In genomic region chr2:70669241-70669640, GRCm38 (mm10) we compare ENCODE assay signal across 19 mouse cellular contexts. TPM values are rescaled to one million over a fixed set of nuclear protein-coding genes. Genes with fewer than 3 reads are reported as not detected.
A peak's percentile ranks its signal among the peaks of the same experiment; 100 is the strongest.
DNase-seq lines count a peak whose midpoint lies in the region; ATAC-seq and TF ChIP-seq lines count a peak whose summit lies in the region.
"Had no signal": no experiment of that assay in that cellular context is flagged by ENCODE, and none has a peak within 500 bp of the region (broad histone marks: within the 10 kb centered on the region; RNA-seq: fewer than 3 reads in every experiment).

No protein-coding gene starts in this region.

- TF ChIP-seq POLR2A in spleen, adult 2 months (IDR thresholded peaks at IDR 0.05; ENCODE audit: low read depth, low read length): no peak
- no peak for TF ChIP-seq POLR2A in bone marrow macrophage, adult 2 months (IDR thresholded peaks at IDR 0.05; ENCODE audit: borderline replicate concordance, low read depth, low read length)

- no peaks in the 10 kb centered on the region for H3K36me3 ChIP-seq in spleen, adult 2 months (ENCODE audit: control insufficient read depth, insufficient read depth, low read length)
- H3K36me3 ChIP-seq: embryonic facial prominence, embryonic 12.5 days; forebrain, embryonic 15.5 days had no signal

- ATAC-seq in megakaryocyte progenitor cell, adult 5-6 weeks (replicated peaks; ENCODE audit: poor library complexity): peak; percentile 40
- ATAC-seq: activated CD4-positive, CD25-positive, alpha-beta regulatory T cell, adult 4 months; forebrain, embryonic 15.5 days; hindbrain, embryonic 16.5 days; inflammation-experienced regulatory T-cells, adult 6 months; Patski had no signal

- DNase-seq in spleen, adult 2 months (ENCODE audit: low read depth in 1 of 2, low spot score in 2 of 2): no peak
- DNase-seq in spleen, postnatal 14 days (ENCODE audit: low spot score in 2 of 2): no peak
- no peak for DNase-seq in gastrocnemius, postnatal 36 days
- no peak for DNase-seq in adrenal gland, postnatal 10 days
- DNase-seq: adrenal gland, postnatal 25 days; cerebellum, adult 8-10 months; cerebellum, postnatal 14 days had no signal

- intact Hi-C loops in gastrocnemius, postnatal 36 days (cut with DNase I): no loop called here

- peak overlapping the region; percentile 39 for H3K4me3 ChIP-seq in spleen, adult 2 months (ENCODE audit: extremely low read depth, insufficient read depth, insufficient read length)
- no peak overlapping the region for H3K4me3 ChIP-seq in bone marrow macrophage, adult 2 months (ENCODE audit: insufficient read depth, low read length)
- H3K4me3 ChIP-seq: embryonic facial prominence, embryonic 12.5 days; forebrain, embryonic 15.5 days; heart, embryonic 15.5 days had no signal

- no peak for TF ChIP-seq CTCF in spleen, adult 2 months (IDR thresholded peaks at IDR 0.05; ENCODE audit: extremely low read depth, insufficient read depth, insufficient read length, insufficient replicate concordance)
- TF ChIP-seq CTCF in bone marrow macrophage, adult 2 months (IDR thresholded peaks at IDR 0.05; ENCODE audit: low read depth, low read length): no peak

- WGBS in spleen, adult 2 months: 45% methylated on average over 2 of the region's 2 CpGs

- peaks cover 18% of the 10 kb centered on the region for H3K4me1 ChIP-seq in spleen, adult 2 months (ENCODE audit: control insufficient read depth, insufficient read depth, insufficient read length)
- peaks cover 29% of the 10 kb centered on the region for H3K4me1 ChIP-seq in bone marrow macrophage, adult 2 months (ENCODE audit: control insufficient read depth, insufficient read depth, low read length)
- H3K4me1 ChIP-seq: embryonic facial prominence, embryonic 12.5 days; forebrain, embryonic 15.5 days had no signal

- H3K27ac ChIP-seq in spleen, adult 2 months (ENCODE audit: insufficient read depth, low read length): peak overlapping the region; percentile 88
- H3K27ac ChIP-seq in bone marrow macrophage, adult 2 months (ENCODE audit: insufficient read depth, low read depth, low read length): peak overlapping the region; percentile 13; the same call in 1 of the 2 replicates
- H3K27ac ChIP-seq: embryonic facial prominence, embryonic 12.5 days; forebrain, embryonic 15.5 days; heart, embryonic 15.5 days had no signal

- no peaks in the 10 kb centered on the region for H3K27me3 ChIP-seq in spleen, adult 2 months (ENCODE audit: control insufficient read depth, insufficient read depth, low read length)
- H3K27me3 ChIP-seq: embryonic facial prominence, embryonic 12.5 days; forebrain, embryonic 15.5 days; heart, embryonic 15.5 days; Patski had no signal

RNA-seq across cellular contexts. Expression of gene Gm26558, which starts 7.3 kb away (rescaled TPM):
- polyA plus RNA-seq in spleen, adult 2 months (2012; rRNA removed): 0.19 and 0.68 TPM in 2 replicates
- not detected in 2 replicates for polyA plus RNA-seq in bone marrow macrophage, adult 2 months (2012; ENCODE audit: insufficient read depth, insufficient read length, missing spikeins)
- not detected in 2 replicates for total RNA-seq in megakaryocyte progenitor cell, adult 5-6 weeks (2015)
- not detected in 2 replicates for total RNA-seq in megakaryocyte progenitor cell, adult 5-6 weeks (2017)
- total RNA-seq in gastrocnemius, postnatal 36 days (2021): under 1 TPM in 1 of 2 experiments, not detected in 1; 0.30 TPM
- under 1 TPM; 0.33 to 0.48 TPM for total RNA-seq in adrenal gland, postnatal 10 days (2021)
- total RNA-seq: gastrocnemius, adult 8-10 months; gastrocnemius, postnatal 4 days; heart, postnatal 25 days had no signal
- polyA plus RNA-seq: activated CD4-positive, CD25-positive, alpha-beta regulatory T cell, adult 4 months; inflammation-experienced regulatory T-cells, adult 6 months had no signal

RNA-seq across cellular contexts. Expression of gene Gorasp2, which starts 7.9 kb away (rescaled TPM):
- polyA plus RNA-seq in spleen, adult 2 months (2012; rRNA removed): 59.2 and 67.3 TPM in 2 replicates
- 51.7 and 56.6 TPM in 2 replicates for polyA plus RNA-seq in bone marrow macrophage, adult 2 months (2012; ENCODE audit: insufficient read depth, insufficient read length, missing spikeins)
- 262 and 265 TPM in 2 replicates for total RNA-seq in megakaryocyte progenitor cell, adult 5-6 weeks (2015)
- 77.4 and 92.2 TPM in 2 replicates for total RNA-seq in megakaryocyte progenitor cell, adult 5-6 weeks (2017)
- 10 to 100 TPM; 67.3 to 72.1 TPM for total RNA-seq in gastrocnemius, postnatal 36 days (2021)
- 10 to 100 TPM; 84.1 to 92.4 TPM for total RNA-seq in adrenal gland, postnatal 10 days (2021)
